8 mouse cellular contexts compared by ENCODE assay signal in genomic region chr1:152592609-152593008, GRCm38 (mm10).
DNase-seq lines count a peak whose midpoint lies in the region.

No protein-coding gene starts in this region.

- peak; percentile 53 for DNase-seq in adrenal gland, adult 2 months
- no peak for DNase-seq in adrenal gland, postnatal 4 days (ENCODE audit: low spot score in 2 of 2)
- DNase-seq in thymus, postnatal 14 days: peak; percentile 37
- DNase-seq in thymus, postnatal 0 days (ENCODE audit: low spot score): no peak
- DNase-seq in lung, postnatal 36 days: peak; percentile 87
- DNase-seq in right cerebral cortex, adult 18-20 months: no peak
- DNase-seq in urinary bladder, adult 18-20 months (ENCODE audit: low spot score in 2 of 2): no peak
- DNase-seq in layer of hippocampus, adult 18-20 months (ENCODE audit: low spot score in 2 of 2): no peak

Comparison
In these comparisons a context has a peak if more than half of its experiments do, and no peak if none do; other contexts are left out.
1. DNase-seq: peak in adrenal gland, adult 2 months (single experiment), thymus, postnatal 14 days (single experiment) and lung, postnatal 36 days (single experiment); none in adrenal gland, postnatal 4 days (0 of 2), thymus, postnatal 0 days (single experiment), right cerebral cortex, adult 18-20 months (single experiment), urinary bladder, adult 18-20 months (0 of 2) and layer of hippocampus, adult 18-20 months (0 of 2).